Mouse (Mus musculus) megakaryocyte progenitor cell, adult 5-6 weeks (primary cell): ENCODE measurements around the gene Taar6. TPM values are rescaled to one million over a fixed set of nuclear protein-coding genes. Genes with fewer than 3 reads are reported as not detected.

Source experiments
- ATAC-seq: replicated peaks from 2 replicates; pipeline ENCODE4 v1.8.0; 2016; ENCODE audit warnings: mild to moderate bottlenecking, moderate TSS enrichment, inconsistent platforms; ENCODE audit not compliant: poor library complexity
- total RNA-seq, 2 experiments: library from RNA; stranded (forward) in 1 of 2; stranded (reverse) in 1 of 2; fragments of 157-497, 149-512 nt in 1 of 2; fragments of 200-1000 nt in 1 of 2; gene quantifications; 2 replicates each; pipeline versions ENCODE4 v1.2.3 to v1.2.4; 2015 to 2017

The Taar6 gene
- total RNA-seq, 2 experiments from 2014 or later, result not detected

DNA sequence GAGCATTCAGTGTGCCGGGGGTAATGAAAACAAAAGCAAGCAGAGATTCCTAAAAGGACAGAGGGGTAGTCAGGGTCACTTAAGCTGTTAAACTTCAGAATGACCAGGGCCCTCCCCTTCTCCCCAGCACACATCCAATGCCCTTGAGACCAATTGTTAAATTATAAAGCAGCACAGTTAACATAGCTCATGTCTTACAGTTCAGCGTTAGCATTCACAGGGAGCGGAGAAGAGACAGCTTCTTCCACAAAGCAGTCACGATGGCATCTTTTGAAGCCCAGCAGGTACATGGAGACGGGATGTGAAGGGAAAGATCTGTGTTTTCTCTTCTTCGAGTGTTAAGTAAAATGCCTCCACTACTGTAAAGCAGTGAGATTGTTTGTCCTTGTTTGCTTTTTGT is 47.1 kb downstream of the Taar6 start, which contains the start of gene Taar2:
Gene Taar2 (plus strand): TSS at position 261 of the 400 bp plus-strand sequence.
- no peak for ATAC-seq

DNA sequence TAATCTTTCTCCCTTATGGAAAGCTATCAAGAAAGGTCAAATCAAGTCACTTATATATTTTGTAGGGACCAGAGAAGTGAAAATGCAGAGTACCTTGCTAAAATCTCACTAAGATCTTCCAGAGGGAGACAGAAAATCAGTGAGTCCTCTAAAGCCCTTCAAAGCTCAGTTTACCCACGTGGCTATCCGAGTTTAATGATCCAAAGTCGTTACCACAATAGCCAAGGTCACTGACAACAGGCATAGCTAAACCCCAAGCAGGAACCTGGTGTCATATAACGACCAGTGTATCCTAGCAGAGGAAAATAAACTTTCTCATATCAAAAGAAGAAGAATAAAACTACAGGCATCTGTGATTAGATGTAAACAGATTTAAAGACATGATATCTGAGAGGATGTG is 47.8 kb downstream of the Taar6 start:
- ATAC-seq, result no peak

Other genes with a start within 250 kb of the Taar6 start
- gene Rps12, start 198.4 kb downstream of the Taar6 start, total RNA-seq (2015), result 6,612 and 6,735 TPM in 2 replicates
- gene Rps12, start 198.4 kb downstream of the Taar6 start, total RNA-seq (2017), result 1,835 and 2,039 TPM in 2 replicates
- gene Slc18b1, start 188.7 kb downstream of the Taar6 start, total RNA-seq (2015), result 0.51 and 3.6 TPM in 2 replicates
- gene Slc18b1, start 188.7 kb downstream of the Taar6 start, total RNA-seq (2017), result 0.04 and 0.30 TPM in 2 replicates
- not detected in 2 replicates for gene Vnn3, start 134.2 kb downstream of the Taar6 start, total RNA-seq (2015)
- 0.21 TPM in 1 of 2 replicates, not detected in the other for gene Vnn3, start 134.2 kb downstream of the Taar6 start, total RNA-seq (2017)
- 0.17 TPM in 1 of 2 replicates, not detected in the other for gene Vnn1, start 91.0 kb downstream of the Taar6 start, total RNA-seq (2015)
- 0.04 TPM in 1 of 2 replicates, not detected in the other for gene Vnn1, start 91.0 kb downstream of the Taar6 start, total RNA-seq (2017)
- not detected in 2 replicates for gene Taar1, start 65.3 kb downstream of the Taar6 start, total RNA-seq (2015)
- not detected in 2 replicates for gene Taar1, start 65.3 kb downstream of the Taar6 start, total RNA-seq (2017)
- gene Taar2, start 47.1 kb downstream of the Taar6 start, total RNA-seq (2015), result not detected in 2 replicates
- not detected in 2 replicates for gene Taar2, start 47.1 kb downstream of the Taar6 start, total RNA-seq (2017)
- not detected in 2 replicates for gene Taar3, start 36.1 kb downstream of the Taar6 start, total RNA-seq (2015)
- gene Taar3, start 36.1 kb downstream of the Taar6 start, total RNA-seq (2017), result not detected in 2 replicates
- gene Taar4, start 25.2 kb downstream of the Taar6 start, total RNA-seq (2015), result not detected in 2 replicates
- not detected in 2 replicates for gene Taar4, start 25.2 kb downstream of the Taar6 start, total RNA-seq (2017)
- not detected in 2 replicates for gene Taar5, start 14.9 kb downstream of the Taar6 start, total RNA-seq (2015)
- not detected in 2 replicates for gene Taar5, start 14.9 kb downstream of the Taar6 start, total RNA-seq (2017)
- gene Taar7a, start 7.8 kb upstream of the Taar6 start, total RNA-seq (2015), result not detected in 2 replicates
- gene Taar7a, start 7.8 kb upstream of the Taar6 start, total RNA-seq (2017), result not detected in 2 replicates
- not detected in 2 replicates for gene Taar7b, start 14.3 kb upstream of the Taar6 start, total RNA-seq (2015)
- not detected in 2 replicates for gene Taar7b, start 14.3 kb upstream of the Taar6 start, total RNA-seq (2017)
- not detected in 2 replicates for gene Taar7d, start 41.6 kb upstream of the Taar6 start, total RNA-seq (2015)
- not detected in 2 replicates for gene Taar7d, start 41.6 kb upstream of the Taar6 start, total RNA-seq (2017)
- gene Taar7e, start 52.0 kb upstream of the Taar6 start, total RNA-seq (2015), result not detected in 2 replicates
- gene Taar7e, start 52.0 kb upstream of the Taar6 start, total RNA-seq (2017), result not detected in 2 replicates
- gene Taar7f, start 63.9 kb upstream of the Taar6 start, total RNA-seq (2015), result not detected in 2 replicates
- not detected in 2 replicates for gene Taar7f, start 63.9 kb upstream of the Taar6 start, total RNA-seq (2017)
- gene Taar8a, start 90.9 kb upstream of the Taar6 start, total RNA-seq (2015), result not detected in 2 replicates
- not detected in 2 replicates for gene Taar8a, start 90.9 kb upstream of the Taar6 start, total RNA-seq (2017)
- not detected in 2 replicates for gene Taar8b, start 106.6 kb upstream of the Taar6 start, total RNA-seq (2015)
- not detected in 2 replicates for gene Taar8b, start 106.6 kb upstream of the Taar6 start, total RNA-seq (2017)
- gene Taar8c, start 116.3 kb upstream of the Taar6 start, total RNA-seq (2015), result not detected in 2 replicates
- not detected in 2 replicates for gene Taar8c, start 116.3 kb upstream of the Taar6 start, total RNA-seq (2017)
- gene Taar9, start 123.9 kb upstream of the Taar6 start, total RNA-seq (2015), result not detected in 2 replicates
- not detected in 2 replicates for gene Taar9, start 123.9 kb upstream of the Taar6 start, total RNA-seq (2017)
- gene Stx7, start 163.7 kb upstream of the Taar6 start, total RNA-seq (2015), result 53.4 and 64.1 TPM in 2 replicates
- 47.2 and 55.5 TPM in 2 replicates for gene Stx7, start 163.7 kb upstream of the Taar6 start, total RNA-seq (2017)
- gene Moxd1, start 237.9 kb upstream of the Taar6 start, total RNA-seq (2015), result not detected in 2 replicates
- gene Moxd1, start 237.9 kb upstream of the Taar6 start, total RNA-seq (2017), result not detected in 2 replicates